Comparison of ENCODE assay signal across 8 mouse cellular contexts in the genomic region with DNA sequence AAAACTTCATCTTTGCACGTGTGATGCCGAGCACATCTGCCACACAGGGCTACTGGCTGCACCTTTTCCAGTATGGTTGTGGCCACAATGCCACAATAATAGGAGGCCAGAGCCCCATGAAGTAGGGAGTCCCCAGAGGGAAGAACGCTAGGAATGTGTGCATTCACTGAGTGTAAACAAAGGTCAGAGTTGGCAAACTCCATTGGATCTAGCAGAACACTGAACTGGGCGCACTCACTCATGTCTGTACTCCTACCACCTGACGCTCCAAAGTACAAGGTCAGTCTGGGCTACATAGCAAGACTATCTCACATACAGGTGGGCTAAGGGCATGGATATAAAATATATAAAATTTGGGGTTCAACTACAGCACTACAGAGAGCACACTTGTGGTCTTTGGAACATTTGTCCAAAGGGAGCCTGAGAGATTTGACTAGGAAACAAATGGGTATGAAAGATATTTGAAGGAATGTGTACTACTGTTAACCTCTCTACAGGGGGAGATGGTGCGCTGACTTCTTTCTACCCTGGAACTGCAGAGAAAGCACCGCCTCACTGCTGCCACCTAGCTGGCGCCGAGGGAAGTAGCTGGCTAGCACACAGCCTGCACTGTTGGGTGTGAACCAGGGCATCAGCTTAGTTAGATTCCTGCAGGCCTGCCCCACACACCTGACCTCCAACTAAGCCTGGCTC. TPM values are rescaled to one million over a fixed set of nuclear protein-coding genes. Genes with fewer than 3 reads are reported as not detected.
DNase-seq lines count a peak whose midpoint lies in the region; ATAC-seq lines count a peak whose summit lies in the region.

No protein-coding gene starts in this region.

- no peak; the same call in 1 of the 2 replicates for ATAC-seq in cerebellum, adult (ENCODE audit: insufficient number of reproducible peaks, low FRiP score, low TSS enrichment)
- no peak for ATAC-seq in midbrain, embryonic 14.5 days (ENCODE audit: low FRiP score, low TSS enrichment)

- intact Hi-C loops in left cerebral cortex, postnatal 4 days (cut with DNase I), result no loop called here

- no peak overlapping the region for H3K27ac ChIP-seq in midbrain, embryonic 14.5 days (replicated peaks; ENCODE audit: low read depth, low read length)

- H3K4me3 ChIP-seq in midbrain, embryonic 14.5 days (replicated peaks; ENCODE audit: low read depth, low read length), result no peak overlapping the region

- no peaks in the 10 kb centered on the region for H3K27me3 ChIP-seq in midbrain, embryonic 14.5 days (ENCODE audit: control insufficient read depth, insufficient read depth, low read length)
- no peaks in the 10 kb centered on the region for H3K27me3 ChIP-seq in splenic B cell, adult 2 months (ENCODE audit: control insufficient read depth, insufficient read depth, low read length, poor library complexity, severe bottlenecking)

- no peaks in the 10 kb centered on the region for H3K9me3 ChIP-seq in midbrain, embryonic 14.5 days (ENCODE audit: control insufficient read depth, low read length)

- WGBS in midbrain, embryonic 14.5 days, result 58% methylated on average over 9 of the region's 9 CpGs

- H3K9ac ChIP-seq in midbrain, embryonic 14.5 days (replicated peaks; ENCODE audit: low read length), result no peak overlapping the region

- H3K4me2 ChIP-seq in midbrain, embryonic 14.5 days (ENCODE audit: low read length), result no peak overlapping the region

- H3K4me1 ChIP-seq in midbrain, embryonic 14.5 days (ENCODE audit: control insufficient read depth, insufficient read depth, low read length), result no peaks in the 10 kb centered on the region

- DNase-seq in cerebellum, adult 11 months, result peak; percentile 66
- DNase-seq in cerebellum, adult 18-20 months, result peak; percentile 72 to 81
- peak; percentile 32 to 63 for DNase-seq in frontal cortex, postnatal 10 days (ENCODE audit: low spot score in 2 of 2)
- peak; percentile 64 for DNase-seq in hindlimb bud, embryonic 11.5 days (ENCODE audit: extremely low spot score, low read depth, low spot score)
- DNase-seq in left cerebral cortex, postnatal 4 days, result peak; percentile 80
- peak; percentile 70 for DNase-seq in midbrain, embryonic 14.5 days
- DNase-seq in splenic B cell, adult 2 months (ENCODE audit: low read depth, low spot score), result peak; percentile 87

- peaks cover 50% of the 10 kb centered on the region for H3K36me3 ChIP-seq in midbrain, embryonic 14.5 days (ENCODE audit: control insufficient read depth, insufficient read depth, low read length)
- H3K36me3 ChIP-seq in splenic B cell, adult 2 months (ENCODE audit: control insufficient read depth, insufficient read depth, low read length, poor library complexity, severe bottlenecking), result no peaks in the 10 kb centered on the region; the same call in none of the 2 replicates

RNA-seq across cellular contexts. Expression of a gene that starts 9.1 kb away (rescaled TPM):
- 1 to 10 TPM; 3.0 to 3.8 TPM for total RNA-seq in left cerebral cortex, postnatal 4 days (2021)
- polyA plus RNA-seq in midbrain, embryonic 14.5 days (2014; fragmentation: Nextera tagmentation; extraction: Ambion mirVana), result 3.0 and 5.4 TPM in 2 replicates

RNA-seq across cellular contexts. Expression of a gene that starts 31.5 kb away (rescaled TPM):
- total RNA-seq in left cerebral cortex, postnatal 4 days (2021), result 10 to 100 TPM; 33.3 to 36.1 TPM
- 35.9 and 41.1 TPM in 2 replicates for polyA plus RNA-seq in midbrain, embryonic 14.5 days (2014; fragmentation: Nextera tagmentation; extraction: Ambion mirVana)
